Mouse (Mus musculus) heart, postnatal 10 days (tissue): ENCODE measurements around the gene Get4. TPM values are rescaled to one million over a fixed set of nuclear protein-coding genes. Genes with fewer than 3 reads are reported as not detected.
A peak's percentile ranks its signal among the peaks of the same experiment; 100 is the strongest.

Experiments used
- DNase-seq, 2 experiments: peaks; one replicate each; pipeline ENCODE4 v3.0.0; 2021
- intact Hi-C: fragments of 180-260 bp; cut with DNase I; formaldehyde crosslinking; loops from one replicate; pipeline ENCODE4 v1.15.1; 2025
- total RNA-seq, 2 experiments: library from RNA; stranded (reverse); gene quantifications; 2 replicates each; pipeline ENCODE4 v1.2.3; 2021

Get4 gene
- total RNA-seq, 2 experiments from 2014 or later, result 57.6 to 59.4 TPM

- intact Hi-C loops, result loop anchor here (1.0 to 5.0 kb wide), 3 partner anchors 45 to 221 kb away; no protein-coding TSS in a partner anchor
- DNase-seq, result no peak
Observed at GRCm38 (mm10) chr5:139281373-139282112, 29.4 kb downstream of the Get4 start.

GRCm38 (mm10) chr5:139282191-139282590, 30.1 kb downstream of the Get4 start:
- intact Hi-C loops, result loop anchor here (1.0 to 5.0 kb wide), 3 partner anchors 44 to 220 kb away; no protein-coding TSS in a partner anchor
- DNase-seq, result peak; percentile 89 to 93

- intact Hi-C loops, result loop anchor here (2.0 to 5.0 kb wide), 2 partner anchors 71 to 219 kb away; no protein-coding TSS in a partner anchor
- DNase-seq, result no peak
Observed at GRCm38 (mm10) chr5:139283460-139284180, 31.5 kb downstream of the Get4 start.

GRCm38 (mm10) chr5:139285383-139286067, 33.4 kb downstream of the Get4 start:
- DNase-seq, result no peak
- intact Hi-C loops, result no loop called here

GRCm38 (mm10) chr5:139286142-139286941, 34.2 kb downstream of the Get4 start:
- intact Hi-C loops, result no loop called here
- DNase-seq, result no peak

GRCm38 (mm10) chr5:139287099-139287498, 35.0 kb downstream of the Get4 start:
- peak in 1 of 2 experiments; percentile 19 for DNase-seq
- intact Hi-C loops, result no loop called here

- DNase-seq, result no peak
- intact Hi-C loops, result no loop called here
Observed at GRCm38 (mm10) chr5:139287787-139288186, 35.7 kb downstream of the Get4 start.

GRCm38 (mm10) chr5:139288591-139288990, 36.5 kb downstream of the Get4 start:
- intact Hi-C loops, result no loop called here
- DNase-seq, result no peak

- intact Hi-C loops, result no loop called here
- DNase-seq, result no peak
Observed at GRCm38 (mm10) chr5:139290467-139291259, 38.5 kb downstream of the Get4 start.

GRCm38 (mm10) chr5:139291811-139292560, 39.9 kb downstream of the Get4 start:
- DNase-seq, result no peak
- intact Hi-C loops, result no loop called here

- DNase-seq, result no peak
- intact Hi-C loops, result no loop called here
Observed at GRCm38 (mm10) chr5:139294089-139294488, 42.0 kb downstream of the Get4 start.

GRCm38 (mm10) chr5:139297092-139297491, 45.0 kb downstream of the Get4 start:
- intact Hi-C loops, result no loop called here

GRCm38 (mm10) chr5:139297745-139298144, 45.6 kb downstream of the Get4 start:
- intact Hi-C loops, result no loop called here
- no peak for DNase-seq

More at GRCm38 (mm10) chr5:139297092-139297491, 45.0 kb downstream of the Get4 start:
- no peak for DNase-seq

- no peak for DNase-seq
- intact Hi-C loops, result no loop called here
Observed at GRCm38 (mm10) chr5:139302101-139302500, 50.0 kb downstream of the Get4 start.

GRCm38 (mm10) chr5:139303646-139304061, 51.5 kb downstream of the Get4 start:
- intact Hi-C loops, result no loop called here
- DNase-seq, result no peak

GRCm38 (mm10) chr5:139309946-139310345, 57.8 kb downstream of the Get4 start:
- DNase-seq, result no peak
- intact Hi-C loops, result no loop called here

- intact Hi-C loops, result no loop called here
- no peak for DNase-seq
Observed at GRCm38 (mm10) chr5:139310477-139310876, 58.4 kb downstream of the Get4 start.

- no peak for DNase-seq
- intact Hi-C loops, result no loop called here
Observed at GRCm38 (mm10) chr5:139311822-139312221, 59.7 kb downstream of the Get4 start.

GRCm38 (mm10) chr5:139313536-139313935, 61.4 kb downstream of the Get4 start:
- DNase-seq, result no peak
- intact Hi-C loops, result no loop called here
